Mouse (Mus musculus) midbrain, embryonic 10.5 days (tissue): ENCODE measurements around the gene Ly6g6d. TPM values are rescaled to one million over a fixed set of nuclear protein-coding genes. Genes with fewer than 3 reads are reported as not detected.
"Not testable (repeated sequence)": the region's sequence is repeated elsewhere in the genome, so short reads cannot be mapped to it uniquely, and the experiment has no call there.

Source experiments
- DNase-seq: peaks from one replicate; pipeline ENCODE4 v3.0.0-alpha.2; 2017; ENCODE audit warnings: low spot score
- H3K27ac ChIP-seq: fragments of 300-500 bp; sonication (generic); replicated peaks from 2 replicates; pipeline ENCODE4 v1.5.1; 2016; ENCODE audit warnings: mild to moderate bottlenecking
- H3K27me3 ChIP-seq: fragments of 300-500 bp; sonication (generic); 2 replicates; pipeline ENCODE4 v1.6.1; 2016; ENCODE audit warnings: low read depth, mild to moderate bottlenecking; ENCODE audit not compliant: poor library complexity, severe bottlenecking
- H3K36me3 ChIP-seq: fragments of 300-500 bp; sonication (generic); 2 replicates; pipeline ENCODE4 v1.6.1; 2016; ENCODE audit warnings: mild to moderate bottlenecking, moderate library complexity
- H3K4me1 ChIP-seq: fragments of 300-500 bp; sonication (generic); 2 replicates; pipeline ENCODE4 v1.6.1; 2016
- H3K4me3 ChIP-seq: fragments of 300-500 bp; sonication (generic); 2 replicates; pipeline ENCODE4 v1.5.1; 2016; ENCODE audit warnings: mild to moderate bottlenecking, moderate library complexity
- H3K9me3 ChIP-seq: fragments of 300-500 bp; sonication (generic); replicated peaks from 2 replicates; pipeline ENCODE4 v1.6.1; 2016; ENCODE audit warnings: mild to moderate bottlenecking
- WGBS: fragments of 180-500 bp; shearing (Covaris S2); methylation state at CpG from one replicate; pipeline ENCODE4 v1.1.7; 2016; 5-methylcytosine and 5-hydroxymethylcytosine counted together
- polyA plus RNA-seq: library from polyadenylated mRNA; unstranded; fragments of >200 nt; fragmentation: Nextera tagmentation; extraction: Ambion mirVana; gene quantifications from 2 replicates; pipeline ENCODE4 v1.2.1, GENCODE M21; 2016

Gene Ly6g6d
- polyA plus RNA-seq, 1 experiment from 2014 or later = 3.5 TPM

GRCm38 (mm10) chr17:35048149-35048931, 29.5 kb downstream of the Ly6g6d start:
- 38% methylated on average over 11 of the region's 11 CpGs for WGBS
- 0 out of 2 replicates have a peak, but pooled peaks cover 4% of the 10 kb centered on the region for H3K27me3 ChIP-seq
- H3K4me3 ChIP-seq = peak overlapping the region; percentile 21; the same call in 1 of the 2 replicates
- H3K4me1 ChIP-seq = peaks cover 95% of the 10 kb centered on the region
- no peak for DNase-seq
- peak overlapping the region; percentile 97 for H3K27ac ChIP-seq
- H3K36me3 ChIP-seq = peaks cover 12% of the 10 kb centered on the region
- H3K9me3 ChIP-seq = no peaks in the 10 kb centered on the region

GRCm38 (mm10) chr17:35047688-35048087, 30.2 kb downstream of the Ly6g6d start:
- H3K36me3 ChIP-seq = peaks cover 5% of the 10 kb centered on the region
- H3K9me3 ChIP-seq = no peaks in the 10 kb centered on the region
- WGBS = 63% methylated on average over 1 of the region's 1 CpGs
- H3K4me1 ChIP-seq = peaks cover 91% of the 10 kb centered on the region
- H3K4me3 ChIP-seq = 0 out of 2 replicates have a peak overlapping the region, but pooled peaks have one; percentile 21
- peak overlapping the region; percentile 97 for H3K27ac ChIP-seq
- no peak for DNase-seq
- H3K27me3 ChIP-seq = 0 out of 2 replicates have a peak, but pooled peaks cover 4% of the 10 kb centered on the region

- DNase-seq = peak; percentile 100
- 2% methylated on average over 33 of the region's 33 CpGs for whole genome bisulfite sequencing
- Histone ChIP-seq H3K4me3 (peak within 1 kb of the TSS; percentile 72), H3K4me1 (peaks cover 83% of the 10 kb centered on the region), H3K9me3 (no peaks in the 10 kb centered on the region), H3K36me3 (no peaks in the 10 kb centered on the region), H3K27me3 (0 out of 2 replicates have a peak, but pooled peaks cover 4% of the 10 kb centered on the region), H3K27ac (peak within 1 kb of the TSS; percentile 97)
These were observed 31.0 kb downstream of the Ly6g6d start, which contains the start of gene Msh5 for GRCm38 (mm10) chr17:35046681-35047455. TSS of gene Msh5 (minus strand) at chr17:35046745.

- peaks cover 75% of the 10 kb centered on the region for H3K4me1 ChIP-seq
- no peak for DNase-seq
- H3K27me3 ChIP-seq = 0 out of 2 replicates have a peak, but pooled peaks cover 4% of the 10 kb centered on the region
- H3K4me3 ChIP-seq = peak overlapping the region; percentile 72
- H3K36me3 ChIP-seq = no peaks in the 10 kb centered on the region
- H3K9me3 ChIP-seq = no peaks in the 10 kb centered on the region
- WGBS = 5% methylated on average over 48 of the region's 48 CpGs
- H3K27ac ChIP-seq = peak overlapping the region; percentile 97
These were observed 31.8 kb downstream of the Ly6g6d start for GRCm38 (mm10) chr17:35045807-35046680.

- H3K27me3 ChIP-seq = 0 out of 2 replicates have a peak, but pooled peaks cover 4% of the 10 kb centered on the region
- H3K36me3 ChIP-seq = no peaks in the 10 kb centered on the region
- peak overlapping the region; percentile 97 for H3K27ac ChIP-seq
- H3K9me3 ChIP-seq = no peaks in the 10 kb centered on the region
- peaks cover 66% of the 10 kb centered on the region for H3K4me1 ChIP-seq
- WGBS = 90% methylated on average over 7 of the region's 7 CpGs
- H3K4me3 ChIP-seq = peak overlapping the region; percentile 72
- DNase-seq = no peak
These were observed 32.7 kb downstream of the Ly6g6d start for GRCm38 (mm10) chr17:35044904-35045806.

GRCm38 (mm10) chr17:35043794-35044193, 34.1 kb downstream of the Ly6g6d start:
- Histone ChIP-seq H3K9me3 (no peaks in the 10 kb centered on the region), H3K36me3 (no peaks in the 10 kb centered on the region), H3K27ac (no peak overlapping the region), H3K4me1 (peaks cover 52% of the 10 kb centered on the region), H3K4me3 (no peak overlapping the region), H3K27me3 (0 out of 2 replicates have a peak, but pooled peaks cover 4% of the 10 kb centered on the region)
- DNase-seq = no peak
- WGBS = 91% methylated on average over 4 of the region's 4 CpGs

GRCm38 (mm10) chr17:35039121-35039873, 38.6 kb downstream of the Ly6g6d start:
- no peak overlapping the region for H3K27ac ChIP-seq
- no peaks in the 10 kb centered on the region for H3K36me3 ChIP-seq
- no peaks in the 10 kb centered on the region for H3K9me3 ChIP-seq
- H3K4me1 ChIP-seq = peaks cover 7% of the 10 kb centered on the region; the same call in 1 of the 2 replicates
- no peak overlapping the region for H3K4me3 ChIP-seq
- no peaks in the 10 kb centered on the region for H3K27me3 ChIP-seq
- no peak for DNase-seq
- WGBS = 91% methylated on average over 11 of the region's 11 CpGs

GRCm38 (mm10) chr17:35034896-35035295, 43.0 kb downstream of the Ly6g6d start:
- Histone ChIP-seq H3K27me3 (no peaks in the 10 kb centered on the region), H3K4me1 (peaks cover 12% of the 10 kb centered on the region), H3K9me3 (no peaks in the 10 kb centered on the region), H3K4me3 (no peak overlapping the region), H3K27ac (no peak overlapping the region), H3K36me3 (no peaks in the 10 kb centered on the region)
- no peak for DNase-seq
- 86% methylated on average over 6 of the region's 6 CpGs for WGBS

GRCm38 (mm10) chr17:35033703-35034102, 44.2 kb downstream of the Ly6g6d start:
- peaks cover 22% of the 10 kb centered on the region for H3K4me1 ChIP-seq
- H3K27ac ChIP-seq, DNase-seq, H3K27me3 ChIP-seq, H3K4me3 ChIP-seq, H3K9me3 ChIP-seq, H3K36me3 ChIP-seq: not testable (repeated sequence)
- 89% methylated on average over 1 of the region's 1 CpGs for WGBS

GRCm38 (mm10) chr17:35032323-35032870, 45.5 kb downstream of the Ly6g6d start:
- DNase-seq = no peak
- H3K36me3 ChIP-seq = no peaks in the 10 kb centered on the region

More at GRCm38 (mm10) chr17:35032323-35032870, 45.5 kb downstream of the Ly6g6d start:
- Histone ChIP-seq H3K4me3 (no peak overlapping the region), H3K4me1 (peaks cover 33% of the 10 kb centered on the region), H3K9me3 (no peaks in the 10 kb centered on the region), H3K27me3 (no peaks in the 10 kb centered on the region), H3K27ac (no peak overlapping the region)
- 79% methylated on average over 8 of the region's 8 CpGs for WGBS
